9 mouse cellular contexts compared by ENCODE assay signal in the genomic region with DNA sequence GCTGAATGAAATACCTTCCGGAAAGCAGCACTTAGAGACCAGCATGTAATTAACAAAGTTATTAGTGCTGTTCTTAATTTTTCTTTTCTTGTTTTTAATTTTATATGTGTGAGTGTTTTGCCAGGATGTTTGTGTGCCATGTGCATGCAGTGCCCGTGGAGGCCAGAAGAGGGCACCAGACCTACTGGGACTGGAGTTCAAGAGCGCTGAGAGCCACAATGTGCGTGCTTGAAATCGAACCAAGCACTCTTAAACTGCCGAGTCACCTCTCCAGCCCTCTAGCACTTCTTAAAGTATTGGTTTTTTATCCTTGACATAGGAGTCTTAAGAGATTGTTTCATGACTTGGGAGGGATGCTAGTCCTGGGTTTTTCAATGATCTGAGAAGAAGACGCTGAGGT. TPM values are rescaled to one million over a fixed set of nuclear protein-coding genes. Genes with fewer than 3 reads are reported as not detected.
DNase-seq lines count a peak whose midpoint lies in the region; ATAC-seq and TF ChIP-seq lines count a peak whose summit lies in the region.
"Had no signal": no experiment of that assay in that cellular context is flagged by ENCODE, and none has a peak within 500 bp of the region (broad histone marks: within the 10 kb centered on the region; RNA-seq: fewer than 3 reads in every experiment).

No protein-coding gene starts in this region.

- peak; percentile 43 for DNase-seq in CD4-positive, CD25-positive, alpha-beta regulatory T cell, adult 2 months (ENCODE audit: low read depth, low spot score)
- DNase-seq in liver (peak; percentile 20), R1 (ENCODE audit: low read depth, low spot score) (peak; percentile 82)
- no peak for DNase-seq in liver, embryonic 11.5 days (ENCODE audit: low spot score)
- no peak for DNase-seq in stomach, postnatal 0 days (ENCODE audit: low spot score)
- no peak for DNase-seq in left cerebral cortex, postnatal 25 days (ENCODE audit: low spot score in 2 of 2)
- DNase-seq in gastrocnemius, adult 18-20 months (ENCODE audit: low spot score), result no peak

- ATAC-seq in CD4-positive, CD25-positive, alpha-beta regulatory T cell, adult 4 months, result no peak
- ATAC-seq in liver, embryonic 11.5 days (replicated peaks; ENCODE audit: low FRiP score), result no peak
- ATAC-seq in stomach, postnatal 0 days (ENCODE audit: low FRiP score, low TSS enrichment), result no peak

- peak; percentile 64 for TF ChIP-seq CTCF in stomach, postnatal 0 days (IDR thresholded peaks at IDR 0.05; ENCODE audit: low read depth)

- 84% methylated on average over 7 of the region's 7 CpGs for WGBS in liver, embryonic 11.5 days
- WGBS in stomach, postnatal 0 days, result 79% methylated on average over 7 of the region's 7 CpGs

- intact Hi-C loops in left cerebral cortex, postnatal 25 days (cut with DNase I), result no loop called here

- TF ChIP-seq EP300 in stomach, postnatal 0 days (optimal IDR thresholded peaks at IDR 0.05), result no peak

- H3K9ac ChIP-seq in liver, embryonic 11.5 days (ENCODE audit: low read depth, low read length), result no peak overlapping the region
- no peak overlapping the region for H3K9ac ChIP-seq in stomach, postnatal 0 days (ENCODE audit: low read length)
- H3K9ac ChIP-seq: forebrain, embryonic 12.5 days had no signal

- no peak overlapping the region for H3K4me3 ChIP-seq in liver, embryonic 11.5 days (ENCODE audit: low read depth, low read length)
- no peak overlapping the region for H3K4me3 ChIP-seq in stomach, postnatal 0 days (ENCODE audit: low read depth, low read length)
- H3K4me3 ChIP-seq: forebrain, embryonic 12.5 days had no signal

- no peaks in the 10 kb centered on the region for H3K4me1 ChIP-seq in liver, embryonic 11.5 days (replicated peaks; ENCODE audit: control insufficient read depth, insufficient read depth, low read length)
- H3K4me1 ChIP-seq in stomach, postnatal 0 days (replicated peaks; ENCODE audit: control insufficient read depth, insufficient read depth), result no peaks in the 10 kb centered on the region
- H3K4me1 ChIP-seq: forebrain, embryonic 12.5 days had no signal

- no peak overlapping the region for H3K4me2 ChIP-seq in liver, embryonic 11.5 days
- no peak overlapping the region for H3K4me2 ChIP-seq in stomach, postnatal 0 days (replicated peaks; ENCODE audit: low read depth)
- H3K4me2 ChIP-seq: forebrain, embryonic 12.5 days had no signal

- no peaks in the 10 kb centered on the region for H3K27me3 ChIP-seq in liver, embryonic 11.5 days (replicated peaks; ENCODE audit: control insufficient read depth, insufficient read depth, low read length)
- no peaks in the 10 kb centered on the region for H3K27me3 ChIP-seq in stomach, postnatal 0 days (ENCODE audit: control insufficient read depth, insufficient read depth, low read length)
- H3K27me3 ChIP-seq: forebrain, embryonic 12.5 days had no signal

- H3K36me3 ChIP-seq in liver, embryonic 11.5 days (ENCODE audit: control insufficient read depth, insufficient read depth, low read length), result no peaks in the 10 kb centered on the region
- H3K36me3 ChIP-seq in stomach, postnatal 0 days (ENCODE audit: control insufficient read depth, insufficient read depth, low read length), result no peaks in the 10 kb centered on the region
- H3K36me3 ChIP-seq: forebrain, embryonic 12.5 days had no signal

- H3K27ac ChIP-seq in liver, embryonic 11.5 days (ENCODE audit: low read depth, low read length), result no peak overlapping the region
- H3K27ac ChIP-seq in stomach, postnatal 0 days (replicated peaks), result no peak overlapping the region
- H3K27ac ChIP-seq: forebrain, embryonic 12.5 days had no signal

- H3K9me3 ChIP-seq in liver, embryonic 11.5 days (ENCODE audit: control insufficient read depth, low read length), result no peaks in the 10 kb centered on the region
- H3K9me3 ChIP-seq in stomach, postnatal 0 days (ENCODE audit: control insufficient read depth, low read length), result no peaks in the 10 kb centered on the region
- H3K9me3 ChIP-seq: forebrain, embryonic 12.5 days had no signal

RNA-seq across cellular contexts. Expression of gene Fam81a, which starts 26.6 kb away (rescaled TPM):
- polyA plus RNA-seq in CD4-positive, CD25-positive, alpha-beta regulatory T cell, adult 4 months (2017; shearing (Covaris generic)), result 1 to 10 TPM; 1.3 to 1.5 TPM
- 1.6 and 2.9 TPM in 2 replicates for polyA plus RNA-seq in liver, embryonic 11.5 days (2014; fragmentation: Nextera tagmentation; extraction: Ambion mirVana)
- 2.9 and 3.0 TPM in 2 replicates for polyA plus RNA-seq in stomach, postnatal 0 days (2015; fragmentation: Nextera tagmentation; extraction: Ambion mirVana)
- 100 to 1,000 TPM; 175 to 213 TPM for total RNA-seq in left cerebral cortex, postnatal 25 days (2021)
- 1 to 10 TPM in 1 of 2 experiments, under 1 TPM in 1; 0.71 to 1.5 TPM for total RNA-seq in gastrocnemius, adult 18-20 months (2021)

RNA-seq across cellular contexts. Expression of gene Myo1e, which starts 38.2 kb away (rescaled TPM):
- polyA plus RNA-seq in CD4-positive, CD25-positive, alpha-beta regulatory T cell, adult 4 months (2017; shearing (Covaris generic)), result 10 to 100 TPM; 32.1 to 54.1 TPM
- 5.9 and 6.1 TPM in 2 replicates for polyA plus RNA-seq in liver, embryonic 11.5 days (2014; fragmentation: Nextera tagmentation; extraction: Ambion mirVana)
- 15.3 and 15.7 TPM in 2 replicates for polyA plus RNA-seq in stomach, postnatal 0 days (2015; fragmentation: Nextera tagmentation; extraction: Ambion mirVana)
- 10 to 100 TPM; 13.5 to 14.7 TPM for total RNA-seq in left cerebral cortex, postnatal 25 days (2021)
- total RNA-seq in gastrocnemius, adult 18-20 months (2021), result 1 to 10 TPM; 6.8 to 8.7 TPM

Comparison
In these comparisons a context has a peak if more than half of its experiments do, and no peak if none do; other contexts are left out.
1. DNase-seq: peak in CD4-positive, CD25-positive, alpha-beta regulatory T cell, adult 2 months (single experiment), liver (single experiment) and R1 (single experiment); none in liver, embryonic 11.5 days (single experiment), stomach, postnatal 0 days (single experiment), left cerebral cortex, postnatal 25 days (0 of 2) and gastrocnemius, adult 18-20 months (single experiment).